Mouse (Mus musculus) cortical plate, adult 2 months (tissue): ENCODE measurements at regions not wholly inside any gene's neighbourhood (a gene's known extent, or its start where the extent isn't known, plus 50 kb on each side); places are given as distances from the start of the nearest gene placed in this dataset.

Experiments
- CTCF ChIP-seq: fragments of 200-500 bp; IDR thresholded peaks from 2 replicates; pipeline ENCODE4 v1.5.1; 2011; ENCODE audit warnings: mild to moderate bottlenecking, control low read depth, low read length; ENCODE audit not compliant: insufficient read depth; ENCODE audit errors: extremely low read depth
- POLR2A ChIP-seq: fragments of 200-500 bp; IDR thresholded peaks from 2 replicates; pipeline ENCODE4 v1.6.1; 2011; ENCODE audit warnings: mild to moderate bottlenecking, low read length, control low read depth; ENCODE audit not compliant: insufficient read depth; ENCODE audit errors: extremely low read depth

GRCm38 (mm10) chr2:46013771-46014269 is 896.6 kb upstream of the Zeb2 start:
- TF ChIP-seq POLR2A, result no peak
- TF ChIP-seq CTCF, result no peak
